Mouse (Mus musculus) lung, postnatal 0 days (tissue): ENCODE results near the gene Tyw1.
A peak's percentile ranks its signal among the peaks of the same experiment; 100 is the strongest.

Source experiments
- CTCF ChIP-seq: IDR thresholded peaks from 2 replicates; pipeline ENCODE4 v1.5.1; 2016; ENCODE audit warnings: antibody characterized with exemption, mild to moderate bottlenecking
- EP300 ChIP-seq: IDR thresholded peaks from 2 replicates; pipeline ENCODE4 v1.6.1; 2016; ENCODE audit warnings: antibody characterized with exemption, mild to moderate bottlenecking, control low read depth

- TF ChIP-seq CTCF: no peak
- peak; percentile 72 for TF ChIP-seq EP300
Measured at GRCm38 (mm10) chr5:130228120-130228519, 27.3 kb upstream of the Tyw1 start.
